Mouse (Mus musculus): ENCODE measurements at regions not wholly inside any gene's neighbourhood (a gene's known extent, or its start where the extent isn't known, plus 50 kb on each side); places are given as distances from the start of the nearest gene placed in this dataset.

DNA sequence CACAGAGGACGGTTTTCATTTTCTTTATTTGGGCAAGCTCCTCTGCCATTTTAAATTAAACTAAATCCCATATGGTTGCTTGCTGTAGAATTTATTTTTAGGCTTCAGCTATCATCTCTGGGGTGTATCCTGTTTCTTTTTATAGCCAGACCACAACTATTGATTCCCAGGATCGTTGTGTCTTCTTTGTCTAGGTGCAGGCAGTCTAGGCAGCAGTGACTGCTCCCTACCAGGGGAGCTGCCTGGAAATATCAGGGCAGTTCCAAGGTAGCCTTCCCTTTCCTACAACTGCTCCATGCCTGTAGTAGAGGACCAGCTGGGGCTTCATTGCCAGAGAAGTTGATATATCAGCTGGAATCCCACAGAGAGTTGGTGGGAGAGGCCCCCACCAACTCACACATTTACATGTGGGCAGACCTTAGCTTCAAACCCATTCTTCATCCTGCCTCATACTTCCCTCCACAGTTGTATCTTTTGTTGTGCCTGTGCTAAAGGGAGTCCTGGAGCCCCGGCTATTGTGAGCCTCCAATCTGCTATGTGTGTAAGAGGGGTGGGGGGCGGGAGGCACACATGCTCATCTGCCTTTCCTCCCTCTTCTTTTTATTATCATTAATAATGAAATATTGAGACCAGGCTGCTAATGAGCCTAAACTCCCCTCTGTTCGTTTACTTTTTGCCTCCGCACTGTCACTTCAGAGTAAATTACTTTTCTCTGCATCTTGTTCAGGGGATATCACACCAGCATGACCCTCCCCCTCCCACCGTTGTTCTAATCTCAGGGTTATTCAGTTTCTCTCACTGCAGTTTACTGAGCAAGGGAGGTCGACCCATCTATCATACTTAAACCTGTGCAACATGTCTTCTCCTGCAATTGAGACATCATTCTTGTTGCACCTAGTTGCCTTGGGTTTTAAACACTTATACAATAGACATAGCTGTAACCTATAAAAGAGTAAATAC is 576.3 kb upstream of the Plxna2 start:
- no peak for DNase-seq (ENCODE audit: low spot score)

DNA sequence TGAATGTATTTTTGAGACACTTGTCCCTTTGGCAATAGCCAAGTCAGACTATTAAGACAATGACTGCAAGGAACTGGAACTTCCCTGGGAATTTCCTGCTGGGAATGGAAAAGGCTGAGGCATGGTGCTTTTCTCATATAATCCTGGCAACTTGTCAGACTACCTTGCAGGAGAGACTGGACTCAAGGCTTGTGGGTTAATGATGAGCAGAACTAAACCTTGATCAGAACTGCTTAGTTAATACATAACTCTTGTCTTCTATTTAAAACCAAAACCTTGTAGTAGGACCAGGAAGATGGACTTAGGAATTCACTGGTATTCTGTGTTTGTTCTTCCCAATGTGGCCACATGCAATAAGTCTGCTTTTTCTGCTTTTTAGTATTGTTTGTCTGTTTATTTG is 579.3 kb upstream of the Plxna2 start:
- DNase-seq (ENCODE audit: low spot score): no peak

DNA sequence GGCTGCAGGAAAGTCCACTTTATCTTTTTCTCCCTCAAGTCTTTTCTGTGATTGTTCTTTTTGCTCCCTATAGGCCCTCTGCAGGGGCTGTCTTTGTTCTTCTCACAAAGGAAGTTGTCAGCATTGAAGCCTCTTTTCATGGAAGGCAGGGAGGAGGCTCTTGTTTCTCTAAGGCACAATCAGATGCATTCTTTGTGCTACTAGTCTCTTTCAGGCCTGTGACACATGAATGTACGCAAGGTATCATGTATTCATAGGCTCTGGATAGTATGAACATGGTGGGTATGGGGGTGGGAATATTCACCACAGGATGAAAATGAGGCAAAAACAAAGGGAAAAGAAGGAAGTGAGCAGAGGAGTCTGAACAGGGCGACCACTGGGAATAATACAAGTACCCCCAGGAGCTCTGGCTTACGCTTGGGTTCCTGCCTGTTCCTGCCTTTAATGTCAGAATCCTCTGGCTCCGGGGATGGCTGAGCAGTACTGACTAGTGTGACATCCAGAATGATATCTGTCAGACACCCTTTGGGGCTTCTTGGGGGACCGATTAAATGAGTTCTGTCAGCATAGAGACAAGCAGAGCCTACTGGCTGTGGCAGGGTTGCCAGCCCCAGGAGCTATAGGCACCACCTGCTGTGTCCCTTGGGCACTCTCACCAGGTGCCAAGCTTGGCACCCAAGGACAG is 583.7 kb upstream of the Plxna2 start:
- no peak for DNase-seq (ENCODE audit: low spot score)

DNA sequence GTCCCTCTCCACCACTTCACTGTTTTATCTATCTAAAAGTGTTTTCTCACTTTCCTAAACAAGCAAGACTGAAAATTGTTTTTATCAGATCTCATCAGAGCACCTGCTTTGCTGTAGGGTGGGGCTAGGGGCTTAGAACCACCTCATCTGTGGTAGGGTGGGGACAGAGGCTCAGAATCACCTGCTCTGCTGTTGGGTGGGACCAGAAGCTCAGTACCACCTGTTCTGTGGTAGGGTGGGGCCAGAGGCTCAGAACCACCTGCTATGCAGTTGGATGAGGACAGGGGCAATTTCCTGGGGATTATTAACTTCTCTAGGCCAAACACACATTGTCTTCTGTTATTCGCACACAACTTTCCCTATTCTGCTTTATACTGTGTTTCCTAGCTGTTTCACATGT is 585.4 kb upstream of the Plxna2 start:
- DNase-seq (ENCODE audit: low spot score): no peak

GRCm38 (mm10) chr1:194030651-194031228 is 587.3 kb upstream of the Plxna2 start:
- DNase-seq (ENCODE audit: low spot score): no peak

- no peak for DNase-seq (ENCODE audit: low spot score)
These were observed 590.9 kb upstream of the Plxna2 start for GRCm38 (mm10) chr1:194026958-194027692.

DNA sequence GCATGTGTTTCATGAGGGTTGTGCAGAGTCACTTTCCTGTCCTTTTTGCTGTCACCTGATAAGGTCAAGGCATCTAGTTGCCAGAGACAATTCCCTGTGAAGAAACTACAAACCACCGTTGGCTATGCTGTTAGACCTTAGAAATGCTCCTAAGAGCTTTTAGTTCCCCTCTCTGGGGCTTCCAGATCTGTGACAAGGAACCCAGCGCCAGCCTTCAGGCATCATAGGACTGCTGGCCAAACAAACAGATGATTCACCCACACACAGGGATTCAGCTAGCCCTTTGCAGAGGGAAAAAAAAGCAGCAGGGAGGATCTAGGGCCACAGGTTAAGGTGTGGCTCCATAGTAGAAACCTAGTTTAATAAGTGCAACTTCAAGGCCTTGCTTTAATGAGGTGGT is 591.8 kb upstream of the Plxna2 start:
- no peak for DNase-seq (ENCODE audit: low spot score)

GRCm38 (mm10) chr1:194019282-194019681 is 598.7 kb upstream of the Plxna2 start:
- DNase-seq (ENCODE audit: low spot score): no peak

- DNase-seq (ENCODE audit: low spot score): no peak
These were observed 622.1 kb upstream of the Camk1g start for GRCm38 (mm10) chr1:193992226-193992625.

DNA sequence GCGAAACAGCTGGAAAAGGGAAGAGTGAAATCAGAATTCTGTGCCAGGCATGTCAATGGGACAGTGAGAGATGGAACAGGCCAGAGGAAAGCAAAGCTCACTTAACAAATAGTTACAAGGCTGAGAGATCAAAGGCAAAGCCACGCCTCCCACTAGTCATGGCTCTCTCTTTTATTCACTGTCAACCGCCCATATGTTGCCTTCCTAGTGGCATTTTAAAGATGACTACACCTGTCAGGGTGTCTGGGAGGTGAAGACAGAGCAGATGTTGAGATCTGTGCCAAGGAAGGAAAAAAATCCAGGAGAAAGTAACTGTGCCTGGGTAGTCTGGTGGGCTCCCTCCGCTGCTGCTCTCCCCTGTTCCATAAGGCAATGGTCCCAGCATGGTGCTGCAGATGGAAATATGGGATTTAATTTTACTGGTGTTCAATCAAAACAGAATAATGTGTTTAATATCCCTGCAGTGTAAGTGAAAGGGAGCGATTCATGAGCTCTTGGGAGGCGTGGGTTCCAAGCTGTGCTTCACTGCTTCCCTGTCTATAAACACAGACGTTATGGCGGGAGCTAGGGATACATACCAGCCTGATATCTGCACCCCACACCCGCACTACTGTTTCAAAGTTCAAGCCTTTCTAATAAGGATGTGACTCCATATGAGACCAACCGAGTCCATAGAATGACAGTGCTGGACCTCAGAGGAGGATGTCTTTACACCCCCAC is 620.0 kb upstream of the Camk1g start:
- DNase-seq (ENCODE audit: low spot score): no peak

DNA sequence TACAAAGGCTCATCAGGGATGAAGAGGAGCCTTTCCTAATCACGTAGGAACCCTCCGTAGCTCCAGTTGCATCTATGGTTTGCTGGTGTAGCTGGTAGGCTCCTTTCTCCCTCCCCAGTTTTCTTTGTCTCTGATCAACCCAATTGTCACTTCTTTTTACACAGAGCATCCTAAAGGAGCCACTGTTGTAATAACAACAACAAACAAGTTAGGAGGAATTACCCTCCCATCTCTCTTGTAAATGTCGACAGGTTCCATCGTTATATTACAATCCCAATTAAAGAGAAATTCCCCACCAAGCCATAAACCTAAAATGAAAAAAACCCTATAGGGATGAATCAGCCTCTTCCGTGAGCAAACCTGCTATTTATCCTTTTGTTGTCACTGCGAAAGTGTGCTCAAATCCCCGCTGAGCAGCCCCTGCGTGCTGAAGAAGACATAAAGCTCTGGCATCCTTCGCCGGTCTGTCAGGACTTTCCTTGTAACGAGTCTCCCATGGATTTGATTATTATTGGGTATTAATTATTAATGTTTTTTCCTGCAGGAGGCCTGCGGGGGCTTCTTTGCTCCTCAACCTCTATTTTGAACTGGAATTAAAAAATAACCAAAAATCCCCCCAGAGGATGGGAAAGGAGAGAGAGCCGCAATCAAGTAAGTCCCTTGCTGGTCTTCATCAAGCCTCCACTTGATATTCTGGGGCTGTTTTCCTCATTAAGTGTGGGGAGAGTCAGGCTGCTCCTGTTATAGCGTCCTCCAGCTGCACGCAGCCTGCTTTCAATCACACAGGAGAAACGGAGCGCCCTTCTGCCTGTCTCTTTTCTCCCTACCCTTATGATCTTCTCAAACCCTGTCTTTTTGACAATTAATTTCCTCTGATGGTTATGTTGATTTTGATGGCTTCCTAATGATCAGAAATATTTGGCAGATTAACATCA is 619.1 kb upstream of the Camk1g start:
- no peak for DNase-seq (ENCODE audit: low spot score)

- no peak for DNase-seq (ENCODE audit: low spot score)
These were observed 610.5 kb upstream of the Camk1g start for GRCm38 (mm10) chr1:193980571-193980970.

DNA sequence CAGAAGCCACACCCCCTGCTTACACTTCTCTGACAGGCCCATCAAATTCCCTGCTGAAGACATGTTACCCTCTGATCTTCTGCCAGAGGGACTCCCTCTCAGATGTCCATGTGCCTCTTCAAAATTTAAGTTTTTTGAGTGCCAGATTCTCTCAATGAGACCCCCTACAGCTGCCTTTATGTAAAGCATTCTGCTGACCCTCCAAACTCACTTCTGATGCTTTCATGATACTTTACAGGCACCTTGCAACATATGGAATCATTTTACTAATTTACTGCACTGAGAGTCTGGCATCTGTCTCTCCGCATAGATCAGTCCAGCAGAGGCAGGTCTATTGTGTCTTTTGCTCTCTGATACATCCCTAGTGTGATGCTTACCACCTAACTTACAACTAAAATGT is 601.4 kb upstream of the Camk1g start:
- DNase-seq (ENCODE audit: low spot score): no peak

DNA sequence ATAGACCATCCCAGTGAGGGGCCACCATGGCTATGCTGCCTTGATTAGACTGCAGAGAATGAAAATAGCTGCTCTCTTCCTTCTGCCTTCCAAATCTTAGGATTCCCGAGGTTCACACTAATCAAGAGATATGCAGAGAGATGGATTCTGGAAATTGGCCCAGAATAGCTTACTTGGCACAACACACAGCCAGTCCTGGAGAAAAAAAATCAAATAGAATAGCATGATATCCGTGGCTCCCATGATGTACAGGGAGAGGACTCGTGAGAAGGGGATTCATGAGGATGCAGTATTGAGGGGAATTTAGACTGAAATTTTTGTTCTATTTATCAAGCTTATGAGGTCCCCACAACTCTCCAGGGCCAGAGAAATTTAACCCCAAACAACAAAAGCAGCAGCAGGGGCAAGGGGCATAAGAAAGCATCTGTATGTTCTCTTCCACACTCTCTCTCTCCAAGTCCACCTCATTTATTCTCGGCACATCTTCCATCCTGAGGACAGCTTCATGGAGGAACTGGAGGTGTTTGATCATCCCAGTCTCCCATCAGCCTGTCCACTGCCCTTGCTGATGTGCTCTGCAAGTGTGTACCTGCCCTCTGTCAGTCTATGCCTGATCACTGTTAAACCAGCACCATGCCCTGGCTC is 599.3 kb upstream of the Camk1g start:
- no peak for DNase-seq (ENCODE audit: low spot score)

- DNase-seq (ENCODE audit: low spot score): no peak
These were observed 598.1 kb upstream of the Camk1g start for GRCm38 (mm10) chr1:193967957-193968926.

- DNase-seq (ENCODE audit: low spot score): no peak
These were observed 596.8 kb upstream of the Camk1g start for GRCm38 (mm10) chr1:193966652-193967555.

DNA sequence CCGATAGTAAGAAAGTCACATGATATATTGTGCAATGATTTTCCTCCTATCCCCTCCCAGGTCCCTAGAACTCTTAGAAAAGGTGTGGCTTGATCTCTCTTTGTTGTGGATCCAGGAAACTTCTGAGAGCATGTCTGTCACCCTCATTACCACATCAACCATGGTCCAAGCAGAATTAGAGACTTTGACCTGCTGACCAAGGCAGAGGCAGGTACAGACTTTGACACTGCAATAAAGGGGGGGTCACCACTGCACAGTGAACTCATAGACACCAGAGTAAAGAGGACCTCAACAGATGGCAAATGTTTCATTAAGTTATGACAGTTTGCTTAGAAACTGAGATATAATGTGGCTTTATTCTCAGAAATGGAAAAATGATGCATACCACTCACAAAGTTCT is 595.2 kb upstream of the Camk1g start:
- no peak for DNase-seq (ENCODE audit: low spot score)

DNA sequence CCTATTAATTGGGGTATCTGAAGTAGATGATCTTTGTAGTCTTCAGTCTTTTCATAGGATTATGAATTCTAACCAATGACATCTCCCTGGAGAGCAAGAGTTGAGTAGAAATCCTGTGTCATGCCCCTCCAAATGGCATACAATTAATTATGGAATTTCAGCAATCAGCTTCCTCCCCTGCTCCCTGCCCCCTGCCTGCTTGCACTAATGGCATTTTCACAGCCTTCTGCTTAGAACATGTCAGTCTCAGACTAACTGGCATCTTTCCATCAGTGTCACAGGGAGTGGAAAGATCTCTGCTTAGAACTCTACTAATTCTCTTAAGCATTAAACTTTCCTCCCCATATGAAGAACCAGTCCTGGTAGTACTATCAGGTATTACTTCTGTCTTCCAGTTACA is 581.8 kb upstream of the Camk1g start:
- no peak for DNase-seq (ENCODE audit: low spot score)
